Mouse (Mus musculus): ENCODE measurements around the gene Olfr887. TPM values are rescaled to one million over a fixed set of nuclear protein-coding genes. Genes with fewer than 3 reads are reported as not detected.

Gene Olfr887
- total RNA-seq (2022), result not detected

DNA sequence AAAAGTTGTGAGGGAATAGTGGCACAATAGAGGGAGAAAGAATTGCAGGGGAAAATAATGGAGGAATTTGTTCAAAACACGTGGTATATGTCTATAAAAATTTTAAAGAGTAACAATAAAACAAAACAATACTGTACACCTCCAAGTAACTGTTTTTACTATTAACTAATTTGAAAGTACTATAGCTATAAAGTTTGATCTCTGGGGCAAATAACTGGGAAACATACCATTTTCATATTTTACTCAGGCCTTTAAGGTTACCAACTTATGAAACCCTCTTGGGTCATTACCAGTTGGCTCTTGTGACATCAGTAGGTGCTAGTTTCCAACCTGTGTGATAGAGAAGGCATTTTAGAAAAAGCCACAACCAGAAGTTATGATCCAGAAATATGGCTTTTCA, at the start of gene Olfr887:
Gene Olfr887 (plus strand): TSS at position 301 of the 400 bp plus-strand sequence.
- no peak for DNase-seq (ENCODE audit: low spot score in 2 of 2)

DNA sequence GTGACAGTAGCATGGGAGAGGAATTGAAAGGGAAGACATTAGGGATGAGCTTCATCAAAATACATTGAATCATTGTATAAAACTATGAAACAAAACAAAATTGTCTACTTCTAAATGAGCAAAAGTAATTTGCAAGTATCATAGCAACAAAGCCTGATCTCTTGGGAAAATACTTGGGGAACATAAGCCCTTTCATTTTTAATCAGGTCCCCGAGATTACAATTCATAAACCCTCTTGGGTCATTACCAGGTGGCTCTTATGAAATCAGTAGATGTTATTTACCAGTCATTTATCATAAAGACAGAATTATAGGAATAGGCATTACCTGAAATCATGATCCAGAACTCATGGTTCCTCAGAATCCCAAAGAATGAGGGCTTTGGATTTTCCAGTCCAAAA, 37.6 kb upstream of the Olfr887 start, which contains the start of gene Olfr884:
Gene Olfr884 (plus strand): TSS at position 301 of the 400 bp plus-strand sequence.
- no peak for DNase-seq (ENCODE audit: low spot score in 2 of 2)

DNA sequence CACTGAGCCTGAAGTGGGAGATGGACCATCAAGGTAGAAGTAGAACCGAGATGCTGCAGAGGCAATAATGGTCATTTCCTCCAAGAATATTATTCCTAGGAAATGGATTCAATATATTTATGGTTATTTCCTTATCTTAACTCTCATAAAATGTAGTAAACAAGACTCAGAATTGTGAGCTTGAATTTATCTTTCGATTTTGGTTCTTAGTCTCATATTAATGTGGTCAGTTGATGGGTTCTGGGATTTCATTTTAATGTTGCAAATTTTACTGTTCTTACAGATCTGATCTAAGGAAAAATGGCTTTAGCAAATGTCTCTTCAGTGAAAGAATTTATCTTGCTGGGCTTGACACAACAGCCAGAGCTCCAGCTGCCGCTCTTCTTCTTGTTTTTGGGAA, 22.9 kb upstream of the Olfr887 start, which contains the start of gene Olfr885:
Gene Olfr885 (plus strand): TSS at position 301 of the 400 bp plus-strand sequence.
- DNase-seq (ENCODE audit: low spot score in 2 of 2), result no peak

DNA sequence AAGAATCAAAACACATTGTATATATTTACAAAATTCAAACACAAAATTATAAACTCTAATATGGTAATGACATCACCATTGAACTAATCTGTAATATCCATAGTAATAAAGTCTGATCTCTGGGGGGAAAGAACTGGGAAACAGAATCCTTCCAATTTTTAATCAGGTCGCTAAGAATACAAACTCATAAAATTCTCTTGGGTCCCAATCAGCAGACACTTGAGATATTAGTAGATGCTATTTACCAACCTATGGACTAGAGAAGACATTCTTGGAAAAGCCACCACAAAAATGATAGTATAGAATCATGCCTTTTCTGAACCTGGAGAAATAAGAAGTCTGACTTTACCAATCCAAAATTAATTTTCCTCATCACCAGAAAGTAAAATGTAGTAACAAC, 24.0 kb downstream of the Olfr887 start, which contains the start of gene Olfr888:
Gene Olfr888 (plus strand): TSS at position 301 of the 400 bp plus-strand sequence.
- DNase-seq (ENCODE audit: low spot score in 2 of 2), result no peak

DNA sequence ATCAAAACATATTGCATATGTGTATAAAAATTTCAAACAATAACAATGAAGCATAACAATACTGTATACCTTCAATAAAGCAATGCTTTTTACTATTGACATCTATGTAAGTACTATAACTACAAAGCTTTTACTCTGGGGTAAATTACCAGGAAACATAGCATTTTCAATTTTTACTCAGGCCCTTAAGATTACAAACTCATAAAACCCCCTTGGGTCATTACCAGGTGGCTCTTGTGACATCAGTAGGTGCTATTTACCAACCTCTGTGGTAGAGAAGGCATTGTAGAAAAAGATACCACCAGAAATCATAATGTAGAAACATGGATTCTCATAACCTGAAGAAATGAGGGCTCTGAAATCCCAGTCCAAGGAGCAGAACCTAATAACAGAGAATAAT, 31.0 kb downstream of the Olfr887 start, which contains the start of gene Olfr889:
Gene Olfr889 (plus strand): TSS at position 301 of the 400 bp plus-strand sequence.
- no peak for DNase-seq (ENCODE audit: low spot score in 2 of 2)

Other genes starting within 250 kb of the Olfr887 start
- gene Olfr877, start 229.8 kb upstream of the Olfr887 start, total RNA-seq (2022), result not detected
- not detected for gene Olfr145, start 187.3 kb upstream of the Olfr887 start, total RNA-seq (2022)
- under 1 TPM in 2 of 4 experiments, not detected in 2; 0.13 to 0.21 TPM for gene Olfr878, start 166.2 kb upstream of the Olfr887 start, total RNA-seq (2022)
- gene Olfr881, start 92.2 kb upstream of the Olfr887 start, total RNA-seq (2022), result not detected
- gene Olfr883, start 58.3 kb upstream of the Olfr887 start, total RNA-seq (2022), result under 1 TPM in 1 of 4 experiments, not detected in 3; 0.41 TPM
- not detected for gene Olfr884, start 37.5 kb upstream of the Olfr887 start, total RNA-seq (2022)
- gene Olfr885, start 22.8 kb upstream of the Olfr887 start, total RNA-seq (2022), result not detected
- gene Olfr888, start 24.1 kb downstream of the Olfr887 start, total RNA-seq (2022), result not detected
- under 1 TPM in 1 of 4 experiments, not detected in 3; 0.07 TPM for gene Olfr889, start 31.1 kb downstream of the Olfr887 start, total RNA-seq (2022)
- not detected for gene Olfr890, start 58.4 kb downstream of the Olfr887 start, total RNA-seq (2022)
- not detected for gene Olfr891, start 96.7 kb downstream of the Olfr887 start, total RNA-seq (2022)
- gene Olfr893, start 124.3 kb downstream of the Olfr887 start, total RNA-seq (2022), result not detected
- not detected for gene Olfr894, start 134.0 kb downstream of the Olfr887 start, total RNA-seq (2022)
- gene Olfr143, start 168.7 kb downstream of the Olfr887 start, total RNA-seq (2022), result not detected
- not detected for gene Olfr895, start 183.8 kb downstream of the Olfr887 start, total RNA-seq (2022)
- gene Olfr896-ps1, start 207.0 kb downstream of the Olfr887 start, total RNA-seq (2022), result not detected
- gene Olfr25, start 245.0 kb downstream of the Olfr887 start, total RNA-seq (2022), result not detected

All from left cerebral cortex, adult 8-10 months (tissue).